Mouse (Mus musculus) brain, embryonic 14.5 days (tissue): ENCODE measurements around the gene Nos1. TPM values are rescaled to one million over a fixed set of nuclear protein-coding genes. Genes with fewer than 3 reads are reported as not detected.
"Not testable (repeated sequence)": the region's sequence is repeated elsewhere in the genome, so short reads cannot be mapped to it uniquely, and the experiment has no call there.

Source experiments
- DNase-seq: peaks from one replicate; pipeline ENCODE4 v3.0.0-alpha.2; 2011; ENCODE audit warnings: low read depth
- CTCF ChIP-seq: fragments of 200-500 bp; IDR thresholded peaks from 2 replicates; pipeline ENCODE4 v1.5.1; 2012; ENCODE audit warnings: inconsistent platforms, mild to moderate bottlenecking, moderate library complexity, borderline replicate concordance; ENCODE audit not compliant: insufficient read depth, insufficient read length; ENCODE audit errors: extremely low read depth
- POLR2A ChIP-seq: fragments of 200-500 bp; IDR thresholded peaks from 2 replicates; pipeline ENCODE4 v1.6.1; 2012; ENCODE audit warnings: mild to moderate bottlenecking, inconsistent platforms, borderline replicate concordance; ENCODE audit not compliant: poor library complexity, insufficient read depth, insufficient read length, severe bottlenecking; ENCODE audit errors: extremely low read depth
- polyA plus RNA-seq: library from polyadenylated mRNA; depleted of rRNA; stranded (reverse); fragments of >200 nt; gene quantifications from 2 replicates; pipeline ENCODE4 v1.2.3, GENCODE M21; 2012

The Nos1 gene
- polyA plus RNA-seq, 1 experiment, result 5.1 TPM

DNA sequence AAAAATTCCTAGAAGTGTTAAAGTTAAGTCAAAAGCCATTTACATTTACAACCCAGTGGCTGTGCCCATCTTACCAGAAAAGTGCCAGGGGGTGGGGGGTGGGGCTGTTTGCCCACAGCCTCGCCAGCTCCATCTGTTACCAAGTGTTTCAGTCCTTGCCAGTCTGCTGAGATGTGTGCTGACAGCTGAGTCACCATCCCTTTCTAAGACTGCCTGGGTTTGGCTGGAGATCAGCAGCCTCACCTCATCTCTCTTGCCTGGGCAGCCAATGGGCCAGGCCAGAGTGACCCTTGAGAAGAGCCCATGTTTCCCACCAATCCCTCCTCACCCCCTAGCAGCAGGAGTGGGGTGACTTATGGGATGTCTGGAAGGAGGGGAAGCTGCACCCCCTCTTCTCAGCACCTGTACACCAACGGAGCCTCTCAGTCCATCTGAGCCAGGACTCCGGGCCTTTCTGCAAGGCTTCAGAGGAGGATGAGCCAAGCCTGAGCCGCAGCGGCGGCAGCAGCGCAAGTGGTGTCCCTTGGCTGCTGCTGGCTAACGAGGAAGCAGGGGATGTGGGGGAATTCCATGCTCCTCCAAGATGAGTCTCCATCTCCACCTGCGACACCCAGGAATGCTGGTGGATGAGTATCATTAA, 100.2 kb downstream of the Nos1 start:
- no peak for TF ChIP-seq POLR2A
- no peak for TF ChIP-seq CTCF
- peak; percentile 83 for DNase-seq

GRCm38 (mm10) chr5:117882411-117882810, 101.6 kb downstream of the Nos1 start:
- not testable (repeated sequence) for DNase-seq

DNA sequence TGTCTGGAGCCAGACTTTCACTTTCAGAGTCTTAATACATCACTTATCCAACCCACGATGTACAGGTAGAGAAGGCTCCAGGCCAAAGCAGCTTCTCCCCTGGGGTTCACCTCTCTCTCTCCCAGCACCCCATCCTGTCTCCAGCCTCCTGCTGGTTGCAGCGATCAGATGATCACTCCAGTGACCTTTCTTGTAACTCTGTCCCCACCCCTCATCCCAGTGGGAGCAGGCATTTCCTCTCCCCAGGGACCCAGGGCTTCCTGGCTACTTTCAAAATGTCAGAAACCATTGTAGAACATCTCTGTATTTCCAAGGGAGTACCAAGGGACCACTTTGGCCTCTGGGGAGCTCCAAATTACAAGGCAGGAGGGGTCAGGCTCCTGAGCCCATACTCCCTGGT, 104.2 kb downstream of the Nos1 start:
- DNase-seq, result no peak
- TF ChIP-seq CTCF (no peak), POLR2A (no peak)

DNA sequence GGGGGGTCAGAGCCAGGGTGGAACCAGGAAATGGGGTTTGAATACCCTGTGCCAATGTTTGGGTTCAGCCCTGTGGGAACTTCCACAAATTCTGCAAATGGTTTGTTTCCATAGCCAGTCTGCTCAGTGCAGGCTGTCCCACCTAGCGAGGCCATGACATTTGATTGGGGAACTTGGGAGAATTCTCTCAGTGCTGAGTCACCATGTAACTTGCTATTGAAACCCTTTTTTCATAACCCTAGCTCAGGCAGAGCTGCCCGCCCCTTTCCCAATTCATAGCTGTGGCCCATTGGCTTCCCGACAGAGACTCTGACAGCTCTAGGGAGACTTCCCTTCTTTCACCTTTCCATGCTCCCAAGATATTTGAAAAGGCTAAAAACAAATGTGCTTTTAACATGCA, 107.3 kb downstream of the Nos1 start:
- TF ChIP-seq CTCF (no peak), POLR2A (no peak)
- DNase-seq, result no peak

DNA sequence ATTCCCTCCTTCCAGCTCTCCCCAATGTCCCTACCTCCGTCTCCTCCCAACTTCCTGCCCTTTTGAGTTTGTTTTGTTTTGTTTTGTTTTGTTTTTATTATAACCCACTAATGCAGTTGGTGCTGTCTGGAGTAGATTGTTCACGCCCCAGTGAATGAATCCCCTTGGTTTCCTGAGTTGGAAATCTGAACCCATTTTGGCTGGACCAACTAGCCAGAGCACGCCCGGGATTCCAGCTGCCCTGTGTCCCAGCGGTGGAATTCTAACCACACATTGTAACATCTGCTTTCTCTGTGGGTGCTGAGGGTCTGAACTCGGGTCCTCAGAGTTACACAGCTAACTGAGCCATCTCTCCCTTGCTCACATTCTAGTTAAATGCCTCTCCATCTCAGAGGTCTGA, 108.1 kb downstream of the Nos1 start:
- TF ChIP-seq CTCF (no peak), POLR2A (no peak)
- no peak for DNase-seq

DNA sequence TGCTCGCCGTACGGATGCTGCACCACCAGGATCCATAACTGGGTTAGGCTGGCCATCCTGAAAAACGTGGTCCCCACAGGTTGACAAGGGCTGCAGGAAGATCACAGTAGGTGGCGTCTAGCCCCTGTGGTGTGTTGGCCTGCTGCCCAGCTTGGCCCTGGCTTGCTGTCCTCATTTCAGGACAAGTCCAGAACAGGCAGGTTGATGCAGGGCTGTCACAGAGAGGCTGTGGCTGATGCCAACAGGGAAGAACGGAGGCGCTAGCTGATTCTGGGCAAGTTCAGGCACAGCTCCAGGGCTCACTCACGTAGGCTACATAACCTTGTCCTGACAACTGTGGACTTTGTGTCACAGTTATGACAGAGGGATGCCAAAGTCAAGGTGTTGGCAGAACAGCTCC, 108.7 kb downstream of the Nos1 start:
- DNase-seq, result peak; percentile 42
- no peak for TF ChIP-seq POLR2A
- TF ChIP-seq CTCF, result no peak

GRCm38 (mm10) chr5:117890871-117891270, 110.0 kb downstream of the Nos1 start:
- TF ChIP-seq CTCF (no peak), POLR2A (no peak)
- DNase-seq, result no peak

GRCm38 (mm10) chr5:117891545-117891944, 110.7 kb downstream of the Nos1 start:
- no peak for TF ChIP-seq POLR2A
- no peak for TF ChIP-seq CTCF
- DNase-seq, result no peak

- no peak for TF ChIP-seq CTCF
- no peak for TF ChIP-seq POLR2A
- DNase-seq, result no peak
Observed at GRCm38 (mm10) chr5:117894050-117894449, 113.2 kb downstream of the Nos1 start.

DNA sequence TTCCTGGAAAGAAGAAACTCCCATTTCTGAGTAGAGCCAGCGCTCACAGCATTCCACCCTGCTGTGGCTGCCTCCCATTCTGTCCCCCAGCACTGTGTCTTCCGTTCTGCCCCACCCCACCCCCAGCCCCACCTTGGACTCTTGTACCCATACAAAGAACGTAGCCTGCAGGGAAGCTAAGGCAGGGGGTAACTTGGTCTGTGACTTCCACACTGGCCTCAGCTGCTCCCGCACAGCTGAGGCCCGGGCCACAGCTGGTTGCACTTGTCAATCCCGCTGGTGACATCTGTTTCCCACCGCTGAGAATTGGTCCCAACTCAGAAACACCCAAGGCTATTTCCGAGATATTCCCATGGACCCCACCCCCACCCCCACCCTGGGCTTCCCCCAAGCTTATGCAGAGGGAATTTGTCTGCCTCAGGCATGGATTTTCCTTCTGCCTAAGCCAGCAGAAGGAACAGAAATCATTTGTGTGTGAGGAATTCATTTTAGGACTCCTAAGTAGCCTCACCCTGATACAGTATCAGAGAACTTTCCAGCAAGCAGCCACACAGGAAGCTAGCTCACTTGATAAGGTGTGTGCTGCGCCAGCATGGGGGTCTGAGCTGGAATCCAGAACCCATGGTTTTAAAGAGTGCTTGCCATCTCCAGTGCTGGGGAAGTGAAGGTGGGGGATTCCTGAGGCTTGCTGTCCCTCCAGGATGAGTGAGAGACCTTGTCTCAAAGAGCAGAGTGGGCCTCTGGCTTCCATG, 117.4 kb downstream of the Nos1 start:
- TF ChIP-seq POLR2A (no peak), CTCF (no peak)
- DNase-seq, result peak; percentile 42

DNA sequence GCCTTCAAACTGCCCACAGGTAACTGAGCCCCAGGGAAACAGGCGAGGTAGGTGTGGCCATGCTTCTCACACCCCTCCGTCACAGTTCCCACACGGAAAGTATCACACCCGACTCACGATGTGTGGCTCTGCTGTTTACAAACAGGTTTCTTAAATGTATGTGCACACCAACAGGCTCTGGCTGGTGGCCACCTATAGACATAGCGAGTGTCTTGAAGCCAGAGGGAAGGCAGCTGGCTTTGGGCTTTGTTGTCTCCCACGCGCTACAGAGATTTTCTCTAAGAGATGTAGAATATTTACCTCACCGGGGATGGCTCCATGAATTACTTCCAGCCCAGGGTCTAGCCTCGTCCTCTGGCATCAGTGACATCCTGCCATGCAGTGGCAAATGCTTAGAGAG, 118.5 kb downstream of the Nos1 start:
- DNase-seq, result peak; percentile 50
- no peak for TF ChIP-seq CTCF
- TF ChIP-seq POLR2A, result no peak
